Mouse (Mus musculus) kidney, postnatal 10 days (tissue): Measurements from ENCODE around the gene Btbd8.

Experiments used
- DNase-seq: peaks from one replicate; pipeline ENCODE4 v3.0.0; 2021; ENCODE audit warnings: mixed read lengths

The Btbd8 gene

GRCm38 (mm10) chr5:107437464-107438281 is at the start of gene Btbd8:
Btbd8 (plus strand) TSS chr5:107437997.
- peak; percentile 96 for DNase-seq

- DNase-seq, result no peak
Observed at GRCm38 (mm10) chr5:107389373-107389772, 48.4 kb upstream of the Btbd8 start.

- no peak for DNase-seq
Observed at GRCm38 (mm10) chr5:107394437-107394836, 43.4 kb upstream of the Btbd8 start.

GRCm38 (mm10) chr5:107402436-107402835 is 35.4 kb upstream of the Btbd8 start, which contains the start of gene Ephx4:
Ephx4 (plus strand) TSS chr5:107402736.
- DNase-seq, result no peak

- peak; percentile 23 for DNase-seq
Observed at GRCm38 (mm10) chr5:107403011-107403946, 34.5 kb upstream of the Btbd8 start.

- no peak for DNase-seq
Observed at GRCm38 (mm10) chr5:107403947-107404684, 33.7 kb upstream of the Btbd8 start.

- DNase-seq, result no peak
Observed at GRCm38 (mm10) chr5:107405361-107405760, 32.4 kb upstream of the Btbd8 start.

- DNase-seq, result no peak
Observed at GRCm38 (mm10) chr5:107410305-107410704, 27.5 kb upstream of the Btbd8 start.

GRCm38 (mm10) chr5:107411326-107411725 is 26.5 kb upstream of the Btbd8 start:
- DNase-seq, result no peak

- no peak for DNase-seq
Observed at GRCm38 (mm10) chr5:107412285-107412684, 25.5 kb upstream of the Btbd8 start.

GRCm38 (mm10) chr5:107415098-107415497 is 22.7 kb upstream of the Btbd8 start:
- no peak for DNase-seq

GRCm38 (mm10) chr5:107421676-107422075 is 16.1 kb upstream of the Btbd8 start:
- DNase-seq, result no peak

GRCm38 (mm10) chr5:107431249-107431648 is 6.5 kb upstream of the Btbd8 start, which contains the start of gene Lpcat2b:
Lpcat2b (plus strand) TSS chr5:107431549.
- DNase-seq, result no peak

GRCm38 (mm10) chr5:107434001-107434400 is 3.8 kb upstream of the Btbd8 start:
- no peak for DNase-seq

- DNase-seq, result no peak
Observed at GRCm38 (mm10) chr5:107436185-107436584, 1.6 kb upstream of the Btbd8 start.

GRCm38 (mm10) chr5:107436587-107437209 is 1.1 kb upstream of the Btbd8 start:
- no peak for DNase-seq

- no peak for DNase-seq
Observed at GRCm38 (mm10) chr5:107438353-107438752, 556 bp downstream of the Btbd8 start.

GRCm38 (mm10) chr5:107441881-107442280 is 4.1 kb downstream of the Btbd8 start:
- no peak for DNase-seq

GRCm38 (mm10) chr5:107444251-107444650 is 6.5 kb downstream of the Btbd8 start:
- DNase-seq, result no peak

GRCm38 (mm10) chr5:107447977-107448376 is 10.2 kb downstream of the Btbd8 start:
- DNase-seq, result no peak

- DNase-seq, result no peak
Observed at GRCm38 (mm10) chr5:107448784-107449183, 11.0 kb downstream of the Btbd8 start.

- no peak for DNase-seq
Observed at GRCm38 (mm10) chr5:107449620-107450019, 11.8 kb downstream of the Btbd8 start.
